Mouse (Mus musculus) G1E (cell line): Measurements from ENCODE around the gene Zfp93.

Source experiments
- CTCF ChIP-seq: IDR thresholded peaks from 2 replicates; pipeline ENCODE4 v1.5.1; 2012; ENCODE audit warnings: low read depth, low read length, inconsistent platforms, mixed read lengths
- GATA2 ChIP-seq: IDR thresholded peaks from 2 replicates; pipeline ENCODE4 v1.6.1; 2012; ENCODE audit warnings: low read depth, low read length, inconsistent platforms, borderline replicate concordance

- TF ChIP-seq CTCF = no peak
- TF ChIP-seq GATA2 = no peak
Observed at GRCm38 (mm10) chr7:24280031-24280857, 10.0 kb downstream of the Zfp93 start.
